Mouse (Mus musculus): ENCODE measurements at regions not wholly inside any gene's neighbourhood (a gene's known extent, or its start where the extent isn't known, plus 50 kb on each side); places are given as distances from the start of the nearest gene placed in this dataset.

DNA sequence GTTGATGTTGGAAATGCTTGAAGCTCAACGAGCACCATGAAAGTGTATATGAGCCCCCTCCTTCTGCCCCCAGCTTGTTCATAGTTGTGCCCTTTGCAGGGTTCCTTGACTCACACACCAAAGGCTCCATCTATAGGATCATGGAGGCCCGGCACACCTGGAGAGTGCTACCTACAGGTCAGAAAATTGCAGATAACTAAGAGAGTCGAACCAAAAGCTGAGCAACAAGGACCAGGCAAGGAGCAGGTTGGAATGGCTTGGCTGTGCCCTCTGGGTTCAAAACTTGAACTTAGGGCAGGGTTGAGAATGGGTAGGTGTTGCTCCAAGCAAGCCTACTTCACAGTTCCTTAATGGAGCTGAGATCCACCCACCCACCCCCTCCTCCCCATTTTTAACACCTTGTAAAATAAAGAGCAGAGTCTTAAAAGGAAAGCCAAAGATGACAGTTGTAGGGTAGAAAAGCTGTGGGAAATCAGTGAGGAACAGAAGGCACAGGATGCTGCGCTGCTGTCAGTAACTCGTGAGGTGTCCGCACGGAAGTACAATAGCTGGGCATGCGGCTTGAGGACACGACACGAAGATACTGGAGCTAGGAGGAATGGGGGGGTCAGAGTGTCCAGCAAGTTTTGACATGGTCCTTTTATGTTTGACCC, 180.0 kb upstream of the Ntm start:
- TF ChIP-seq CTCF (conservative IDR thresholded peaks at IDR 0.05; ENCODE audit: low read length) (no peak), NANOG (IDR thresholded peaks at IDR 0.05; ENCODE audit: borderline replicate concordance, low read length) (no peak), POU5F1 (IDR thresholded peaks at IDR 0.05; ENCODE audit: borderline replicate concordance, low read length) (no peak)

Measured in E14TG2a.4 (cell line).